Mouse (Mus musculus): ENCODE measurements around the gene Tbc1d9.

Gene Tbc1d9

DNA sequence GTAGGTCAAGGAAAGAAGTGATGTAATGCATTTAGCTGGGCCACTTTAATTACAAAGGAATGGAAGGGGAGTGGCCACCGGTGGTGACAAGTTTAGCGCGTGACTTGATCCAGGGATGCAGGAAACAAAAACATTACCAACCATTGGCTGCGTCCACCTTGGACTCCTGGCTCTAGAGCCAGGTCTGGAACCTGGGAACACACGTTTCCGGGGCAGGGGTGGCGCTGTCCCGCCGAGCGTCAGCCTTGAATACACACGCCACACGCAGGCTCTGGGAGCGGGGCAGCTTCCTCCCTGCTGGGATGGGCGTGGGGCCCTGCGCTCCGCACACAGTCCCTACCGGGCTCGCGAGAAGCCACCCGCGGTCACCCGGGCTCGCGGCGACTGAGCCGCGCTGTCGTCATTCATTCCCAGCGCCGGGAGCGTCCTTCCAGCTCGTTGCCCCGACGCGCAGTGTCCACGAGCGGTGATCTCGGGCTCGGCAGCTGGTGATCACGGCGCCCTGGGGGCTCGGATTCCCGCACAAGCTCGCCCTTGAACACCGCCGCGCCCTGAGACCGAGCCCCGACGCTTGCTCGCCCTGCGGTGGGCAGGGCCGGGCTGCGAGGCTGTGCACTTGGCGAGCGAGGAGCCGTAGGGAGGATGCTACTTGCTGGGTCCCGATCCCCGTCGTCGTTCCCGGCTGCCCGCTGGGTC is at the start of gene Tbc1d9:
TSS of gene Tbc1d9 (plus strand) at position 118 of the 696 bp plus-strand sequence.
- no peak for TF ChIP-seq GATA4 (IDR thresholded peaks at IDR 0.05; ENCODE audit: insufficient replicate concordance, low read length)

DNA sequence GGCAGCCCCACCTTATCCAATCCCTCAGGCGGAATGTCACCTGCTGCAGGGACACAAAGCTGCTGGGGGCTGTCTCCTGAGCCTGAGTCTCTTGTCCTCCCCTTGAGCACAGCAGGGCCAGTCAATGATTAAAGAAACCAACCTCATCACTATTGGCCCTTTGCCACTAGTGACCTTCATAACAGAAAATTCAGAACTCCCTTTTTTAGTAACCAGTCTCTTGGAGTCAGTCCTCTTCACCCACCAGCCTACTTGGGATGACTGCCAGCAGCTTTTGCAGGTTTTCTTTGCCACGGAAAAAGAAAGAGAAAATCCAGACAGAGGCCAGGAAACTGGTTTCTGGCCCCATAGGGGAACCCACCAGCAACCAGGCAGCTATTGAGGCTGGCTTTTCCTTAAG is 30.1 kb upstream of the Tbc1d9 start:
- no peak for TF ChIP-seq GATA4 (IDR thresholded peaks at IDR 0.05; ENCODE audit: insufficient replicate concordance, low read length)

DNA sequence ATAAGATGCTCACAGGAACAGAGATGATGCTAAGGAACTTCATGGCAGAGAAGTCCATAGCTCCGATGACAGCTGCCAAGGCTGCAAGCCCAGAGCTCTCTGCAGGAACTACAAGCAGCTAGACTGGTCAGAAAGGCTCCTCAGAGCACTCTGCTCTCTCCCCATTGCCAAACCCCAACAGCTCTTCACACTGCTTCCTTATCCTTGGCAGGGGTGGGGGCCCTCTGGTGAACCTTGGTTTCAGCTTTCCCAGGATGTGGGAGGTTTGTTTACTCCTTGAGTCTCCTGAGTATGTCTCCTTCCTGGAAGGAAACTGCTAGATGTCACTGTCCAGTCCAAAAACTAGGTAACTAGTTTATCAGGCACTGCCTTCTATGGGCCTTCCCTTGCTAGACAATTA is 25.1 kb upstream of the Tbc1d9 start:
- no peak for TF ChIP-seq GATA4 (IDR thresholded peaks at IDR 0.05; ENCODE audit: insufficient replicate concordance, low read length)

DNA sequence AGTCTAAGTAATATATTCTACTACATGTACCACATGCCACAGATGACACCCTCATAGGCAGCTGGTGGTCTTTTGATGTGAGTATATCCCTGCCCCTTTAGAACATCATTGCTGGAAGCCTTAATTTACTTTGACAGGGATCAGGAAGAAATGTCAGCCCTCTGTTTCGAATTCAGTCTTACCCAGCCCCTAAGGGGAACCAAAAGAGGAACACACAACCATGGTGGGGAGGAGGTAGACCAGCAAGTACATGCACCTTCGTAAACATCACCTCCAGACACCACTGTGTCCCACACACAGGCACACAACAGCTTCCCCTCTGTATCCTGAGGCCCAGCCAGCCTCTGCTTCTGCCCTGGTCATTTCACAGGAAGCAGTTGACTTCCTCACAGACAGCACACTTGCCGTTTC is 24.4 kb upstream of the Tbc1d9 start:
- TF ChIP-seq GATA4 (IDR thresholded peaks at IDR 0.05; ENCODE audit: insufficient replicate concordance, low read length): no peak

DNA sequence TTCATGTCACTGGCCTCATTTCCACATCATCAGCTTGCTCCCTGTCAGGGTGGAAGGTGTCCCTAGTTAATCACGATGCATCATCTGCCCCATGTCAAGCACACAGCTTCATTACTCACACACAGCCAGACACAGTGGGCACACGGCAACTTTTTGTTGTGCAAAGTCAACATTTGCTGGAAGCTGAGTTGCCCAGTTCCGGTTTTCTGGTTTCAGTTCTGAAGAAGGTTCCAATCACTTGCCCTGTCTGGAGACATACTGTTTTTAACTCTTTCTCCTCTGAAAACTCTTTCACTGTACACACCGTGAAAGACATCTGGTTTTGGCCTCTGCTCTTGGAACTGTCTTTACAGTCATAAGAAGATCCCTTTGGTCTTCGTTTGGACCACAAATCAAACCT is 23.8 kb upstream of the Tbc1d9 start:
- TF ChIP-seq GATA4 (IDR thresholded peaks at IDR 0.05; ENCODE audit: insufficient replicate concordance, low read length): no peak

DNA sequence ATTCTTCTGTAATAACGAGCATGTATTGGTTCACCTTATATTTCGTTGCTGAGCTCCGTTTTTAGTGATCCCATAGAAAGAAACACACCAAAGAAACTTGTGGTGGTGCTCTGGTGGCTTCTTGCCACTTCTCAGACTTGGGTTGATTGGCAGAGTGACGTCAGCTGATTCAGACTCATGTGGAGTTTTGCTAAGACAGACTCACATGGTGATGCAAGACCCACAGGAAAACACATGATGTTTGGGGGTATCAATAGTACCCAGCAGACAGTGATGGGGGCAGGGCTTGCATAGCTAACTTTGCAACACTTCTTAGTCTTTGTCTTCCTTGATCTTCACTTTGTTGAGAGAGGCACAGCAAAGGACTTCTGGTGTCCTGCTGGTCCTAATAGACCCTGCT is 20.6 kb upstream of the Tbc1d9 start:
- TF ChIP-seq GATA4 (IDR thresholded peaks at IDR 0.05; ENCODE audit: insufficient replicate concordance, low read length): no peak

DNA sequence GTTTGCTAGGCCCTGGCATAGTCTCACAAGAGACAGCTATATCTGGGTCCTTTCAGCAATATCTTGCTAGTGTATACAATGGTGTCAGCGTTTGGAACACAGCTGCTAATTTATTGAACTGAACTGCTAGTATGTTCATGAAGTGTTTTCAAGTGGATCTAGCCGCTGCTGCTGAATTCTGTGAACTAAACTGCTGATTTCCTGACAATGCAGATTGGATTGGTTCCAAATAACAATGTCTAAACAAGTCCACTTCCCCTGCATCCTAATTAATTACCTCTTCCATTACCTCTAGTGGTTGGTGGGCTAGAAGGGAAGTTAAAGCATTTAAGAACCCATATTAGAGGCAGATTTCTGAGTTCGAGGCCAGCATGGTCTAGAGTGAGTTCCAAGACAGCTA is 19.7 kb upstream of the Tbc1d9 start:
- TF ChIP-seq GATA4 (IDR thresholded peaks at IDR 0.05; ENCODE audit: insufficient replicate concordance, low read length): no peak

DNA sequence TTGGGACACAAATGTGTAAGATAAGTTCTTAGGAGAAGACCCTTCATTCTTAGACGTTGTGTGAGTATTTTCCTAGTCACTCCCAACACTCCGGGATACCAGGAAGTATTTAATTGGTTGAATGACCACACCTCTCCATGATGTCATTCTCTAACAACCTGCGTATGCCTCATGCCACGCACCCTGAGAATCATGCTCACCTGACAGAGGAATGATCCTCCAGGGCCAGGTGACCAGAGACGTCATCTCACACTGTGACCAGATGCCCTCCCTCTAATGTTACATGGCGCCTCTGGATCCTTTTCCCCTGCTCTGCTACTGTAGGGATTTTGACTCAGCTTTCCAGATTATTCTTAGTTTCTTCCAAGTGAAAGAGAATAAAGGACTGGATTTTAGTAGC is 16.0 kb upstream of the Tbc1d9 start:
- TF ChIP-seq GATA4 (IDR thresholded peaks at IDR 0.05; ENCODE audit: insufficient replicate concordance, low read length): no peak

DNA sequence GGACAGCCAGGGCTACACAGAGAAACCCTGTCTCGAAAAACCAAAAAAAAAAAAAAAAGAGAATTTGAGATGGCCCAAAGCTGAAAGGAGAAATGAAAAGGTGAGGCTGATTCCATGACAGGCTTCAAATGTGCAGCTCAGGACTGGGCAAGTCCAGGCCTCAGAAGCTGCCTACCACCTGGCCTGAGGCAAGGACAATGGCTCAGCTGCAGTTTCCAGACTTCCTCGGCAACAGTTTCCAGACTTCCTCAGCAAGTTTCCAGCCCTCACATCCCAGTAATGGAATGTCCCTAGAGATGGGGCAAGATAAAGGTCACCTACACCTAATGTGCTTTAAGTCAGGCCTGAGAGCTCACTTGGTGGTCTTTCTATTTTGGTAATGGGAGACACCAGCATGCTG is 13.1 kb upstream of the Tbc1d9 start:
- no peak for TF ChIP-seq GATA4 (IDR thresholded peaks at IDR 0.05; ENCODE audit: insufficient replicate concordance, low read length)

DNA sequence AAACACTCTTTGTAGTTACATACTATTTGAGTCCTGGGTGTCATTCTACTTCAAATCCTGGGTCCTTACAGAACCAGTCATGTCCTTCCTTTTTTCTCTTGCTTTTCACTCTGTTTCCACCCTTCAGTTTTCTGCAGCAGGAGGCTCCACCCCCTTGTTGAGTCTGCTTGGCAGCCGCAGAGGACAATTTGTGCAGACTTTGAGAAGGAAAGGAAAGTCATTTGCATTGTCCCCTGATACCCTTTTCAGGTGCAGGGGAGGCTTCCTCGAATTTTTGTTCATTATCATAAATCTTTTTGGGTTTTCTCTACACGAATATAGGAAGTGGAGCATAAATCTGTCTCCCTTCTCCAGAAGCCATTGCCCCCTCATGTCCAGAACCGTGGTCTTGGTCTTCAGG is 12.7 kb upstream of the Tbc1d9 start:
- TF ChIP-seq GATA4 (IDR thresholded peaks at IDR 0.05; ENCODE audit: insufficient replicate concordance, low read length): no peak

DNA sequence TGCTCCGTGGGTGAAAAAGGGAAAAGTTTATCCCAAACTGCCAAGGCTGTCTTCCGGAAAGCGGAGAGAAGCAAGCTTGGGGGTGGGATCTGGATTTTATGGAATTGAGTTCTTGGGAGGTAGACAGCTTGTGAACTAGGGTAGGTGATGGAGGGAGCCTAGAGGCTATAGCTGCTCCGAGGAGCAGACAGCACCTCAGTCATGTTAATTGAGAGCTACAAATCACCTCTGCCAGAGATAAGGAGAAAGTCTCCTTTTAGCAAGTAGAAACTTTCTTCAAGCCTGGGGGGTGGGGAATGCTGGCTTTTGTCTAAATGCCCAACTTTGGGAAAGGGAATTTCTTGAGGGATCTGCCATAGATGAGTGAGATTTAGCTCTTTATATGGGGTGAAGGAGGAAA is 10.0 kb upstream of the Tbc1d9 start:
- TF ChIP-seq GATA4 (IDR thresholded peaks at IDR 0.05; ENCODE audit: insufficient replicate concordance, low read length): no peak

DNA sequence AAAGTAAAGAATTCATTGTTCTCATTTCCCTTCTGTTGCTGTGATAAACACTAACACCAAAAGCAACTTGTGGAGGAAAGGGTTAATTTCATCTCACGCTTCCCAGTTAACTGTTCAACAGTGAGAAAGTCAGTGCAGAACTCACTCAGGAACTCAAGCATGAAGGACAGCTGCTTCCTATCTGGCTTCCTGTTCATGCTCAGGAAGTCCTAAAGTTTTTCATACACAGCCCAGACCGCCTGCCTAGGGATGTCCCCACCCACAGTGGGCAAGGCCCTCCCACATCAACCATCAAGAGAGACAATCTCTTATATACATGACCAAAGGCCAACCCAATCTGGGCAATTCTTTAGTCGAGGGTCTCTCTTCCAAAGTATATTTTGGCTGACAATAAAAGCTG is 6.2 kb upstream of the Tbc1d9 start:
- TF ChIP-seq GATA4 (IDR thresholded peaks at IDR 0.05; ENCODE audit: insufficient replicate concordance, low read length): no peak

DNA sequence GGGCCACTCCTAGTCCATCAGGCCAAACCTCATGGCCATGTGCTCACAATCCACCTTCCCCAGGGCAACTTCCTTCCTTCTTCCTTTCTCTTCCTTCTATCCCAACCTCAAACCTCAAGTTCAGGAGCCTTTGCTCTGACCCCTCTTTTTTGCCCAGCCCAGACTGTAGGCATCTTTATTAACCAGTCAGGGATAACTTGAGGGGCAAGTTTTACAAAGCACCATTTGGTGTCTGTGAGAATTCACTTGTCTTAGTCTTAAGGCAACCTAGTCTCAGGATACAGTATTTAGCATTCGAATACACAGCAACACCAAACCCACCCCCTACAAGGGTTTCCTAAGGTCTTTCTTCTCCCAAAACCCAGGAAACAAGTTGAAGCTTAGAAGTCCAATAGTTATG is 5.5 kb upstream of the Tbc1d9 start:
- TF ChIP-seq GATA4 (IDR thresholded peaks at IDR 0.05; ENCODE audit: insufficient replicate concordance, low read length): no peak

DNA sequence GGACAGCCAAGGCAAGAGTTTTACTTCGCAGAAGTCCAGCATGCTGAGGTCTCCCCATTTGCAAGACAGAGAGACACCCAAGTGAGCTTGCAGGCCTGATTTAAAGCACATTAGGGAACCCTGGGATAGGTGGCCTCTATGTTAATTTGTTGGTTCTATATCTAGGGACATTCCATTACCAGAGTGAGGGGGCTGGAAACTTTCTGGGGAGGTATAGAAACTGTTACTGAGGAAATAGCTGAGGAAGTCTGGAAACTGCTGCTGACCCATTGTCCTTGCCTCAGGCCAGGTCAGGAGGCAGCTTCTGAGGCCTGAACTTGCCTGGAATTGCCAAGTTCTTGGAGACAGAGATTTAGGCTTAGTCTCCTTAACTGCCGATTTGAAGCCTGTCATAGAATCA is 4.5 kb upstream of the Tbc1d9 start:
- no peak for TF ChIP-seq GATA4 (IDR thresholded peaks at IDR 0.05; ENCODE audit: insufficient replicate concordance, low read length)

DNA sequence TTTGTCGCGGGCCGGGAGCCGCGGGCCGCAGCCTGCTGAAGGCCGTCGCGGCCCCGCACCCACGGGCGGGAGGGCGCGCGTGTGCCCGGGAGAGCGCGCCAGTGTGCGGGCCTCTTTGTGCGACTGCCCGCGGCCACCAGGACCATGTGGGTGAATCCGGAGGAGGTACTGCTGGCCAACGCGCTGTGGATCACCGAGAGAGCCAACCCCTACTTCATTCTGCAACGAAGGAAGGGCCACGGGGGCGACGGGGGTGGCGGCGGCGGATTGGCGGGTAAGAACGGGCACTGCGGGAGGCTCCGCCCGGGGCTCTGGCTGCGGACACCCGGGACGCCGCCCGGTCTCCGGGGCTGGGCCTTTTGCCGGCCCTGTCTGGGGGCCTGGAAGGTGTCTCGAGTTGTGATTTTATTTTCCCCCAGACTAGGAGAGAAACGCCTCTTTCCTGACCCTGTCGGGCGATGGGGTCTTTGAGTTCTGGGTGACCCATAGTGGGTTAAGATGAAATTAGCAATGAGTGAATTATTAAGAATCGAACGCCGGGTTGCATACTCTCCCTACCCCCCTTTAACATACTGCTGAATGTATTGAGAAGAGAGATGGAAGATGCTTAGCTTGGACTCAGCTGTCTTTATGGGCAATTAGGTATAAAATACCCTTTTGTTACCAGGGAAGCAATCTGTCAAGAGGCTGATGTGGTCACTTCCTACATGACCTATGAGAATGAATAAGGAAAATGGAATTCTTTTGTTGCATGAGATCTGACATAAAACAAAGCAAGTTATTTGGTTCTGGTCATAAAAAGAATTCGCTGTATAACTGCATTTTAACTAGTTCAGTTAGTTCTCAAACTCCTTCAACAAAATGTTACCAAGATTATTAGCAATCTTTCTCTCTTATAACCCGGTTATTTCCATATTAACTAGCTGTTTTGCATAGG is 1.0 kb downstream of the Tbc1d9 start, which contains the start of gene Gm10645:
TSS of gene Gm10645 (minus strand) at position 240 of the 937 bp plus-strand sequence.
- TF ChIP-seq GATA4 (IDR thresholded peaks at IDR 0.05; ENCODE audit: insufficient replicate concordance, low read length): no peak

DNA sequence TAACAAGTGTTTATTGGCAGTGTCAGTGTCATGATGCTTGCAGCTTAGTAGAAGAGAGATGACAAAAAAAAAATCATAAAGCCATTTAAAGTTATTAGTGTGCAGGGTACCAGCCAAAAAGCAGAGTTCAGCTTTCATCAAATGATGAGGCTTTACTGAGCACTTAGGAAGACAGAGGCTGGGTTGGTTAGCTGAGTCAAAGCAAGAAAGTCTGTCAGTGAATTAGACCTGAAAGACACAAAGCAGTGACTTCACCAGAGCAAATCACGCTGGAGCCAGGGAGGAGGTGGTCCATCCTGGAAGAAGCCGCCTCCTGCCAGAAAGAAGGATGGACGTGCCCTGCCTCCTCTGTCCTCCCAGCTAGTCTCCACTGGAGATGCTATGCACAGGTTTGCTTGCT is 2.8 kb downstream of the Tbc1d9 start:
- no peak for TF ChIP-seq GATA4 (IDR thresholded peaks at IDR 0.05; ENCODE audit: insufficient replicate concordance, low read length)

Data from liver, adult (tissue).